Mouse (Mus musculus): ENCODE data around the gene Ccdc30. TPM values are rescaled to one million over a fixed set of nuclear protein-coding genes. Genes with fewer than 3 reads are reported as not detected.

Gene Ccdc30
- total and polyA plus RNA-seq, 3 experiments = not detected

DNA sequence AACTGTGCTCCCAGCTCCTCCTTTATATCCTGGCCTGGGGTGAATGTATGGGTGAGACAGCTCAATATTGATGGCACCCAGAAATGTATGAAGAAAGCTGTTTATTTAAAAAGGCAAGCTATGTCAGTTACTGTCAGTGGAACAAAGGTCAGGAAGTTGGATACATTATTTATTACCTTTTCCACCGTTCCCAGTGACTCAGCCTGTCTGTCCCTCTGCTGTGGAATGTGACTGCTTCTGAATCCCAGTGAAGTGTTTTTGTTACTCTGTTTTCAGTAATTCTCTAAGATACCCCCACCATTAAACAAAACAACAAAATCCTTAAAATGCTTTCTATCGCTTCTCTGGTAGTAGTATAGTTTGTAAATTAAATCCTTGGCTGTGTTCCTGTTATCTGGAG lies 10.3 kb upstream of the Ccdc30 start:
- Histone ChIP-seq H3K4me3 (ENCODE audit: control insufficient read depth in 1 of 2, insufficient read depth in 1 of 2, low read depth in 2 of 2, low read length in 2 of 2) (no peak overlapping the region), H3K9ac (ENCODE audit: control insufficient read depth, low read depth, low read length, poor library complexity, severe bottlenecking) (no peak overlapping the region), H3K9me3 (replicated peaks; ENCODE audit: insufficient read depth, low read length) (no peaks in the 10 kb centered on the region), H3K79me2 (ENCODE audit: control insufficient read depth, insufficient read depth, low read length, poor library complexity) (no peaks in the 10 kb centered on the region; the same call in 1 of the 2 replicates), H3K27me3 (ENCODE audit: control insufficient read depth in 1 of 2, insufficient read depth in 2 of 2, low read length in 2 of 2) (peaks cover 0 to 3% of the 10 kb centered on the region in 2 experiments; a peak in 2 of 4 replicates), H3K36me3 (ENCODE audit: control insufficient read depth in 1 of 2, insufficient read depth in 2 of 2, low read length in 2 of 2) (peaks cover 0 to 7% of the 10 kb centered on the region in 2 experiments; a peak in 2 of 4 replicates), H3K27ac (ENCODE audit: control insufficient read depth, low read depth, low read length) (no peak overlapping the region), H3K4me1 (ENCODE audit: control insufficient read depth in 1 of 2, insufficient read depth in 2 of 2, low read length in 2 of 2) (peaks cover 2 to 13% of the 10 kb centered on the region in 2 experiments; a peak in 2 of 4 replicates)
- DNase-seq (ENCODE audit: low read depth, low spot score) = no peak
- TF ChIP-seq CHD1 (IDR thresholded peaks at IDR 0.05; ENCODE audit: low read depth, low read length) = no peak
- TF ChIP-seq SIN3A (IDR thresholded peaks at IDR 0.05; ENCODE audit: low read length) = no peak
- no peak for TF ChIP-seq JUND (IDR thresholded peaks at IDR 0.05; ENCODE audit: low read depth, low read length)
- no peak for TF ChIP-seq MEF2A (IDR thresholded peaks at IDR 0.05; ENCODE audit: extremely low read depth, insufficient replicate concordance, low read depth, low read length, poor library complexity, severe bottlenecking)
- TF ChIP-seq MAX (IDR thresholded peaks at IDR 0.05; ENCODE audit: low read length) = no peak
- TF ChIP-seq TAL1 (IDR thresholded peaks at IDR 0.05; ENCODE audit: low read length) = no peak
- TF ChIP-seq ZKSCAN1 (IDR thresholded peaks at IDR 0.05; ENCODE audit: low read depth, low read length) = no peak
- no peak for TF ChIP-seq RCOR1 (IDR thresholded peaks at IDR 0.05; ENCODE audit: low read depth, low read length)
- TF ChIP-seq MAZ (IDR thresholded peaks at IDR 0.05; ENCODE audit: low read depth, low read length) = no peak
- no peak for TF ChIP-seq GABPA (IDR thresholded peaks at IDR 0.05; ENCODE audit: low read depth, low read length)
- no peak for TF ChIP-seq ZMIZ1 (IDR thresholded peaks at IDR 0.05; ENCODE audit: low read depth, low read length)
- TF ChIP-seq USF2 (IDR thresholded peaks at IDR 0.05; ENCODE audit: borderline replicate concordance in 1 of 2, insufficient read depth in 1 of 2, low read depth in 1 of 2, low read length in 2 of 2) = no peak
- TF ChIP-seq NRF1 (IDR thresholded peaks at IDR 0.05; ENCODE audit: insufficient read depth, low read depth, low read length, poor library complexity, severe bottlenecking) = no peak
- TF ChIP-seq ZC3H11A (IDR thresholded peaks at IDR 0.05; ENCODE audit: low read depth, low read length) = no peak
- no peak for TF ChIP-seq ZNF384 (IDR thresholded peaks at IDR 0.05; ENCODE audit: low read depth, low read length)
- TF ChIP-seq POLR2A (IDR thresholded peaks at IDR 0.05; ENCODE audit: control insufficient read depth in 1 of 2, insufficient read depth in 1 of 2, low read depth in 1 of 2, low read length in 2 of 2, poor library complexity in 1 of 2) = no peak
- no peak for TF ChIP-seq POLR2AphosphoS5 (IDR thresholded peaks at IDR 0.05; ENCODE audit: borderline replicate concordance, low read depth, low read length)
- no peak for TF ChIP-seq UBTF (IDR thresholded peaks at IDR 0.05; ENCODE audit: borderline replicate concordance, insufficient read depth, low read depth, low read length)
- TF ChIP-seq HCFC1 (IDR thresholded peaks at IDR 0.05; ENCODE audit: low read depth, low read length) = no peak
- no peak for TF ChIP-seq MYC (IDR thresholded peaks at IDR 0.05; ENCODE audit: low read depth, low read length)
